Mouse (Mus musculus) forebrain, embryonic 16.5 days (tissue): Measurements from ENCODE around the gene Polr2c. TPM values are rescaled to one million over a fixed set of nuclear protein-coding genes. Genes with fewer than 3 reads are reported as not detected.

ENCODE experiments used
- ATAC-seq: fragments of 200-750 bp; cut with Nextera tagmentation; 2 replicates; pipeline ENCODE4 v1.8.0; 2017; ENCODE audit warnings: mild to moderate bottlenecking, moderate library complexity
- H3K27ac ChIP-seq: fragments of 300-500 bp; sonication (generic); 2 replicates; pipeline ENCODE4 v1.5.1; 2014; ENCODE audit warnings: low read length, control low read depth
- H3K27me3 ChIP-seq: fragments of 300-500 bp; sonication (generic); replicated peaks from 2 replicates; pipeline ENCODE4 v1.6.1; 2014; ENCODE audit warnings: low read length; ENCODE audit not compliant: control insufficient read depth, insufficient read depth
- H3K36me3 ChIP-seq: fragments of 300-500 bp; sonication (generic); 2 replicates; pipeline ENCODE4 v1.6.1; 2014; ENCODE audit not compliant: control insufficient read depth, insufficient read depth
- H3K4me1 ChIP-seq: fragments of 300-500 bp; sonication (generic); replicated peaks from 2 replicates; pipeline ENCODE4 v1.6.1; 2014; ENCODE audit warnings: low read length; ENCODE audit not compliant: control insufficient read depth, insufficient read depth
- H3K4me2 ChIP-seq: fragments of 300-500 bp; sonication (generic); 2 replicates; pipeline ENCODE4 v1.6.1; 2014; ENCODE audit warnings: mild to moderate bottlenecking, low read length, control low read depth
- H3K4me3 ChIP-seq: fragments of 300-500 bp; sonication (generic); replicated peaks from 2 replicates; pipeline ENCODE4 v1.5.1; 2014; ENCODE audit warnings: mild to moderate bottlenecking, low read length, control low read depth
- H3K9ac ChIP-seq: fragments of 300-500 bp; sonication (generic); replicated peaks from 2 replicates; pipeline ENCODE4 v1.6.1; 2014; ENCODE audit warnings: low read depth, low read length, control low read depth
- H3K9me3 ChIP-seq: fragments of 300-500 bp; sonication (generic); 2 replicates; pipeline ENCODE4 v1.6.1; 2016; ENCODE audit warnings: low read length; ENCODE audit not compliant: control insufficient read depth
- WGBS: fragments of 180-500 bp; shearing (Covaris S2); extraction: QIAGEN DNeasy Blood & Tissue Kit; methylation state at CpG from one replicate; pipeline ENCODE4 v1.1.7; 2014; 5-methylcytosine and 5-hydroxymethylcytosine counted together
- polyA plus RNA-seq: library from polyadenylated mRNA; unstranded; fragments of >200 nt; fragmentation: Nextera tagmentation; extraction: Ambion mirVana; gene quantifications from 2 replicates; pipeline ENCODE4 v1.2.1, GENCODE M21; 2015

The Polr2c gene
- polyA plus RNA-seq, 1 experiment from 2014 or later: 150 TPM

- Histone ChIP-seq H3K4me1 (no peaks in the 10 kb centered on the region), H3K27me3 (no peaks in the 10 kb centered on the region), H3K4me2 (no peak overlapping the region), H3K27ac (no peak overlapping the region), H3K9ac (no peak overlapping the region), H3K36me3 (no peaks in the 10 kb centered on the region), H3K9me3 (no peaks in the 10 kb centered on the region), H3K4me3 (no peak overlapping the region)
- no peak for ATAC-seq
- WGBS: 55% methylated on average over 2 of the region's 2 CpGs
Measured at GRCm38 (mm10) chr8:94892917-94893316, 35.7 kb downstream of the Polr2c start.

- WGBS: 8% methylated on average over 11 of the region's 11 CpGs
- Histone ChIP-seq H3K4me1 (no peaks in the 10 kb centered on the region), H3K4me3 (no peak overlapping the region), H3K9me3 (no peaks in the 10 kb centered on the region), H3K36me3 (no peaks in the 10 kb centered on the region), H3K27me3 (no peaks in the 10 kb centered on the region), H3K9ac (no peak overlapping the region), H3K4me2 (no peak overlapping the region), H3K27ac (no peak overlapping the region)
- ATAC-seq: no peak
Measured at GRCm38 (mm10) chr8:94899262-94899661, 42.0 kb downstream of the Polr2c start.

GRCm38 (mm10) chr8:94900617-94901016, 43.4 kb downstream of the Polr2c start:
- no peak for ATAC-seq
- H3K9ac ChIP-seq: no peak overlapping the region
- no peaks in the 10 kb centered on the region for H3K27me3 ChIP-seq
- H3K36me3 ChIP-seq: no peaks in the 10 kb centered on the region
- 47% methylated on average over 6 of the region's 6 CpGs for WGBS
- no peaks in the 10 kb centered on the region for H3K9me3 ChIP-seq
- no peak overlapping the region for H3K4me2 ChIP-seq
- no peak overlapping the region for H3K4me3 ChIP-seq
- no peak overlapping the region for H3K27ac ChIP-seq
- H3K4me1 ChIP-seq: peaks cover 6% of the 10 kb centered on the region

- Histone ChIP-seq H3K4me2 (no peak overlapping the region), H3K9ac (no peak overlapping the region), H3K4me1 (peaks cover 6% of the 10 kb centered on the region), H3K4me3 (no peak overlapping the region), H3K27me3 (no peaks in the 10 kb centered on the region), H3K9me3 (no peaks in the 10 kb centered on the region), H3K27ac (no peak overlapping the region), H3K36me3 (no peaks in the 10 kb centered on the region)
- WGBS: 41% methylated on average over 5 of the region's 5 CpGs
- no peak for ATAC-seq
Measured at GRCm38 (mm10) chr8:94901031-94901430, 43.8 kb downstream of the Polr2c start.

GRCm38 (mm10) chr8:94903709-94904108, 46.5 kb downstream of the Polr2c start:
- no peak overlapping the region for H3K27ac ChIP-seq
- H3K4me1 ChIP-seq: peaks cover 6% of the 10 kb centered on the region
- H3K27me3 ChIP-seq: no peaks in the 10 kb centered on the region
- H3K4me3 ChIP-seq: no peak overlapping the region
- 69% methylated on average over 12 of the region's 12 CpGs for WGBS
- no peak overlapping the region for H3K9ac ChIP-seq
- H3K36me3 ChIP-seq: no peaks in the 10 kb centered on the region
- no peak overlapping the region for H3K4me2 ChIP-seq
- ATAC-seq: peak; percentile 10; the same call in 1 of the 2 replicates
- H3K9me3 ChIP-seq: no peaks in the 10 kb centered on the region

GRCm38 (mm10) chr8:94904450-94905175, 47.4 kb downstream of the Polr2c start:
- H3K4me2 ChIP-seq: no peak overlapping the region
- no peak overlapping the region for H3K4me3 ChIP-seq
- peak; percentile 72 for ATAC-seq
- no peak overlapping the region for H3K27ac ChIP-seq
- H3K9ac ChIP-seq: no peak overlapping the region
- no peaks in the 10 kb centered on the region for H3K36me3 ChIP-seq
- no peaks in the 10 kb centered on the region for H3K27me3 ChIP-seq
- H3K4me1 ChIP-seq: peaks cover 6% of the 10 kb centered on the region
- 52% methylated on average over 12 of the region's 12 CpGs for WGBS
- H3K9me3 ChIP-seq: no peaks in the 10 kb centered on the region

- no peak for ATAC-seq
- no peak overlapping the region for H3K4me2 ChIP-seq
- H3K27me3 ChIP-seq: no peaks in the 10 kb centered on the region
- no peak overlapping the region for H3K27ac ChIP-seq
- H3K9ac ChIP-seq: no peak overlapping the region
- H3K4me1 ChIP-seq: peaks cover 6% of the 10 kb centered on the region
- H3K9me3 ChIP-seq: no peaks in the 10 kb centered on the region
- whole genome bisulfite sequencing: 86% methylated on average over 18 of the region's 18 CpGs
- no peak overlapping the region for H3K4me3 ChIP-seq
- no peaks in the 10 kb centered on the region for H3K36me3 ChIP-seq
Measured at GRCm38 (mm10) chr8:94907591-94908300, 50.5 kb downstream of the Polr2c start.

- no peak for ATAC-seq
- H3K27ac ChIP-seq: no peak overlapping the region
- no peak overlapping the region for H3K4me3 ChIP-seq
- 7% methylated on average over 4 of the region's 4 CpGs for WGBS
- no peaks in the 10 kb centered on the region for H3K9me3 ChIP-seq
- H3K9ac ChIP-seq: no peak overlapping the region
- H3K27me3 ChIP-seq: 0 out of 2 replicates have a peak, but pooled peaks cover under 1% of the 10 kb centered on the region
- H3K4me1 ChIP-seq: peaks cover 15% of the 10 kb centered on the region
- no peak overlapping the region for H3K4me2 ChIP-seq
- no peaks in the 10 kb centered on the region for H3K36me3 ChIP-seq
Measured at GRCm38 (mm10) chr8:94908847-94909246, 51.6 kb downstream of the Polr2c start.

- peaks cover 38% of the 10 kb centered on the region for H3K4me1 ChIP-seq
- 0 out of 2 replicates have a peak, but pooled peaks cover 4% of the 10 kb centered on the region for H3K27me3 ChIP-seq
- H3K36me3 ChIP-seq: no peaks in the 10 kb centered on the region
- 6% methylated on average over 76 of the region's 77 CpGs for WGBS
- peak overlapping the region; percentile 84 for H3K4me2 ChIP-seq
- H3K4me3 ChIP-seq: peak overlapping the region; percentile 53
- no peak overlapping the region for H3K27ac ChIP-seq
- peak overlapping the region; percentile 57 for H3K9ac ChIP-seq
- ATAC-seq: peak; percentile 61
- H3K9me3 ChIP-seq: no peaks in the 10 kb centered on the region
Measured at GRCm38 (mm10) chr8:94913061-94913660, 55.9 kb downstream of the Polr2c start.
